Mouse (Mus musculus) forebrain, embryonic 16.5 days (tissue): ENCODE results near the gene Pwp2. TPM values are rescaled to one million over a fixed set of nuclear protein-coding genes. Genes with fewer than 3 reads are reported as not detected.
"Not testable (repeated sequence)": the region's sequence is repeated elsewhere in the genome, so short reads cannot be mapped to it uniquely, and the experiment has no call there.

Experiments
- ATAC-seq: fragments of 200-750 bp; cut with Nextera tagmentation; 2 replicates; pipeline ENCODE4 v1.8.0; 2017; ENCODE audit warnings: mild to moderate bottlenecking, moderate library complexity
- H3K27ac ChIP-seq: fragments of 300-500 bp; sonication (generic); 2 replicates; pipeline ENCODE4 v1.5.1; 2014; ENCODE audit warnings: low read length, control low read depth
- H3K27me3 ChIP-seq: fragments of 300-500 bp; sonication (generic); replicated peaks from 2 replicates; pipeline ENCODE4 v1.6.1; 2014; ENCODE audit warnings: low read length; ENCODE audit not compliant: control insufficient read depth, insufficient read depth
- H3K36me3 ChIP-seq: fragments of 300-500 bp; sonication (generic); 2 replicates; pipeline ENCODE4 v1.6.1; 2014; ENCODE audit not compliant: control insufficient read depth, insufficient read depth
- H3K4me1 ChIP-seq: fragments of 300-500 bp; sonication (generic); replicated peaks from 2 replicates; pipeline ENCODE4 v1.6.1; 2014; ENCODE audit warnings: low read length; ENCODE audit not compliant: control insufficient read depth, insufficient read depth
- H3K4me2 ChIP-seq: fragments of 300-500 bp; sonication (generic); 2 replicates; pipeline ENCODE4 v1.6.1; 2014; ENCODE audit warnings: mild to moderate bottlenecking, low read length, control low read depth
- H3K4me3 ChIP-seq: fragments of 300-500 bp; sonication (generic); replicated peaks from 2 replicates; pipeline ENCODE4 v1.5.1; 2014; ENCODE audit warnings: mild to moderate bottlenecking, low read length, control low read depth
- H3K9ac ChIP-seq: fragments of 300-500 bp; sonication (generic); replicated peaks from 2 replicates; pipeline ENCODE4 v1.6.1; 2014; ENCODE audit warnings: low read depth, low read length, control low read depth
- H3K9me3 ChIP-seq: fragments of 300-500 bp; sonication (generic); 2 replicates; pipeline ENCODE4 v1.6.1; 2016; ENCODE audit warnings: low read length; ENCODE audit not compliant: control insufficient read depth
- WGBS: fragments of 180-500 bp; shearing (Covaris S2); extraction: QIAGEN DNeasy Blood & Tissue Kit; methylation state at CpG from one replicate; pipeline ENCODE4 v1.1.7; 2014; 5-methylcytosine and 5-hydroxymethylcytosine counted together
- polyA plus RNA-seq: library from polyadenylated mRNA; unstranded; fragments of >200 nt; fragmentation: Nextera tagmentation; extraction: Ambion mirVana; gene quantifications from 2 replicates; pipeline ENCODE4 v1.2.1, GENCODE M21; 2015

Gene Pwp2
- polyA plus RNA-seq, 1 experiment from 2014 or later, result 24.5 TPM

- Histone ChIP-seq H3K27ac (no peak overlapping the region), H3K36me3 (peaks cover 25% of the 10 kb centered on the region), H3K9ac (no peak overlapping the region), H3K4me3 (no peak overlapping the region), H3K4me2 (no peak overlapping the region), H3K27me3 (no peaks in the 10 kb centered on the region), H3K4me1 (no peaks in the 10 kb centered on the region), H3K9me3 (no peaks in the 10 kb centered on the region)
- WGBS, result 96% methylated on average over 1 of the region's 1 CpGs
- ATAC-seq, result no peak
Observed at GRCm38 (mm10) chr10:78219528-78219927, 34.6 kb upstream of the Pwp2 start.

DNA sequence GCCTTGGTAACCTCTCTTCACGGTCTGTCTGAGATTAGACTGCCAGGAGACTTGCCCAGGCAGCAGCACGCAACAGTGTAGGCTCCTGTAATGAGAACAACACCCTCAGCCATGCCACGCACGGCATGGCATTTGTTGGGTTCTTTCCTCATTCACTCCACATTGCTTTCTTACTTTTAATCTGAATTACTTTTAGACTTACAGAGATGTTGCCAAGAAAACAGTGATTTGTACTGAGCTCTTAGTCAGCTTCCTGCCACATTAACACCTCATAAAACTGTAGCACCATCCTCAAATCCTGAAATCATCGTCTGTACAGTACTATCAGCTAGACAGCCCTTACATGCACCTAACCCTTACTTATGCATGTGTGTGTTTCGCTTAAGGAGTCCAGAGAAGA, 33.6 kb upstream of the Pwp2 start:
- no peak overlapping the region for H3K9ac ChIP-seq
- peaks cover 33% of the 10 kb centered on the region for H3K36me3 ChIP-seq
- no peak for ATAC-seq
- H3K27ac ChIP-seq, result no peak overlapping the region
- H3K27me3 ChIP-seq, result no peaks in the 10 kb centered on the region
- no peak overlapping the region for H3K4me3 ChIP-seq
- no peak overlapping the region for H3K4me2 ChIP-seq
- H3K9me3 ChIP-seq, result no peaks in the 10 kb centered on the region
- H3K4me1 ChIP-seq, result no peaks in the 10 kb centered on the region
- 90% methylated on average over 6 of the region's 6 CpGs for WGBS

- H3K27ac ChIP-seq, result no peak overlapping the region
- 88% methylated on average over 6 of the region's 6 CpGs for WGBS
- H3K4me2 ChIP-seq, result no peak overlapping the region
- H3K9ac ChIP-seq, result no peak overlapping the region
- H3K36me3 ChIP-seq, result peaks cover 37% of the 10 kb centered on the region
- no peaks in the 10 kb centered on the region for H3K27me3 ChIP-seq
- H3K4me3 ChIP-seq, result no peak overlapping the region
- no peaks in the 10 kb centered on the region for H3K9me3 ChIP-seq
- no peak for ATAC-seq
- no peaks in the 10 kb centered on the region for H3K4me1 ChIP-seq
Observed at GRCm38 (mm10) chr10:78216376-78217083, 31.6 kb upstream of the Pwp2 start.

DNA sequence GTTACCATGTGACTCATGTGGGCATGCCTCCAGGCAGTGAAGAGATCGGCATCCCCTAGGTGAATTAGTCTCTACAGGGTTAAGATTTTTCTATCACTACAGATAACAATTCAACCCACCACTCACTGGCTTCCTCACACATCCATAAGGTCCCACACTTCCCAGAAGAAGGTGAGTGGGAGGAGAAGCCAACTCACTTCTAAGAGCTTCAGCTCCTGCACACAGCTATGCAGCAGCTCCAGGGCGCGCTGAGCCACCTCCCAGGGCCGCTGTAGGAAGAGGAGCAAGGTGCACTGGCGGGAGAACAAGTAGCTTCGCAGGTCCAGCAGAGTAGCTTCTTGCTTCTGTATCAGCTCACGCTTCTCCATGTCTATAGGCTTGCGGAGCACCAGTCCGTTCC, 29.4 kb upstream of the Pwp2 start:
- ATAC-seq, result no peak
- no peaks in the 10 kb centered on the region for H3K4me1 ChIP-seq
- H3K36me3 ChIP-seq, result peaks cover 36% of the 10 kb centered on the region
- no peak overlapping the region for H3K4me3 ChIP-seq
- H3K27me3 ChIP-seq, result no peaks in the 10 kb centered on the region
- H3K9me3 ChIP-seq, result no peaks in the 10 kb centered on the region
- H3K27ac ChIP-seq, result no peak overlapping the region
- no peak overlapping the region for H3K9ac ChIP-seq
- no peak overlapping the region for H3K4me2 ChIP-seq
- whole genome bisulfite sequencing, result 95% methylated on average over 9 of the region's 9 CpGs

GRCm38 (mm10) chr10:78211311-78211710, 26.4 kb upstream of the Pwp2 start:
- H3K4me3 ChIP-seq, result no peak overlapping the region
- no peaks in the 10 kb centered on the region for H3K4me1 ChIP-seq
- H3K9ac ChIP-seq, result no peak overlapping the region
- no peaks in the 10 kb centered on the region for H3K27me3 ChIP-seq
- peaks cover 31% of the 10 kb centered on the region for H3K36me3 ChIP-seq
- WGBS, result 62% methylated on average over 6 of the region's 6 CpGs
- no peak overlapping the region for H3K27ac ChIP-seq
- H3K4me2 ChIP-seq, result no peak overlapping the region
- ATAC-seq, result no peak
- H3K9me3 ChIP-seq, result no peaks in the 10 kb centered on the region

DNA sequence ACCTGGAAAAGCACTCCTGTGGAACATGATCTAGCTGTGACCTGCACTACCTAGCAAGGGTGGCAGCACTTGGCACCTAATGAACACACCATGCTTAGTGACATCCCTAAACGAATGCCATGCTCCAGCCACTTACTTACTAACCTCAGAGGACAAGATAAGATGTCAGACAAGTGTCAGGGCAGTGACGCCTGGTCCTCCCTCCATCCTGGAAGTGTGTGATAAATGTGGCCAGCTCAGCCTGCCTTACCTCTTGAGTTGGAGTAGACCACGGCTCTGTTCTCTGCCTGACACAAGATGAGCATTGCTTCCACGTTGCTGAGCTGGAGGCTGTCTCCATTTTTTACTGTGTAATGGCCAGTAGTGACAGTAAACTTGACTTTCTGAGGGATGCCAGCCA, 16.2 kb upstream of the Pwp2 start:
- H3K9ac ChIP-seq, result no peak overlapping the region
- H3K4me2 ChIP-seq, result no peak overlapping the region
- H3K36me3 ChIP-seq, result peaks cover 25% of the 10 kb centered on the region
- ATAC-seq, result no peak
- no peaks in the 10 kb centered on the region for H3K27me3 ChIP-seq
- WGBS, result 90% methylated on average over 4 of the region's 4 CpGs
- no peak overlapping the region for H3K4me3 ChIP-seq
- no peaks in the 10 kb centered on the region for H3K9me3 ChIP-seq
- H3K27ac ChIP-seq, result no peak overlapping the region
- no peaks in the 10 kb centered on the region for H3K4me1 ChIP-seq

DNA sequence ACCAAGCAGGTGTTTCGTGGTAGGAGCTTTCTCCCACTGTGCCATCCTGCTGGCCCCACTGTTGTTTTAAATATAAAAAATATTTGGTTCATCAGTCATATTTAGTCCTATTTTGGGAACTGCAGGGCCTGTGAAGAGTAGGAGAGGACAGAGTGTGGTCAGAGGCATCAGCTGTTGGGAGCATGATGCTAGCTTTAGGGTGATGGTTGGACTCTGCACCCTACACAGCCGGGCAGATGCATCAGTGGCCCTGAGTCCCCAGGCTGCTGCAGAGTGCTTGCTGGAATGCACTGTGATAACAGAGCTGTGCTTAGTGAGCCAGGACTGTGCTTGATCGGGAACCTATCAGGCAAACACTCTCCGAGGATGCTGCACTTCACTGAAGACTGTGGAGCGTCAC, 8.0 kb upstream of the Pwp2 start:
- WGBS, result 92% methylated on average over 5 of the region's 5 CpGs
- Histone ChIP-seq H3K9me3 (no peaks in the 10 kb centered on the region), H3K27ac (no peak overlapping the region), H3K4me2 (no peak overlapping the region), H3K36me3 (peaks cover 35% of the 10 kb centered on the region), H3K4me3 (no peak overlapping the region), H3K27me3 (no peaks in the 10 kb centered on the region), H3K9ac (no peak overlapping the region), H3K4me1 (no peaks in the 10 kb centered on the region)
- ATAC-seq, result no peak

DNA sequence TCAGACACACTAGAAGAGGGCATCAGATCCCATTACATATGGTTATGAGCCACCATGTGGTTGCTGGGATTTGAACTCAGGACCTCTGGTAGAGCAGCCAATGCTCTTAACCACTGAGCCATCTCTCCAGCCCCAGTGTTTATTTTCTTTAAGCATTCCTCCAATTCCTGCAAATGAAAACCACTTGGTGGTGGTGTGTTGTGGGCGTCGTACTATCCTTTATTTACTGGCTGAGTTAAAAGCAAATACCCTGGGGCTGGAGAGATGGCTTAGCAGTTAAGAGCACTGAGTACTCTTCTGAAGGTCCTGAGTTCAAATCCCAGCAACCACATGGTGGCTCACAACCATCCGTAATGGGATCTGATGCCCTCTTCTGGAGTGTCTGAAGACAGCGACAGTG, 1.1 kb upstream of the Pwp2 start:
- not testable (repeated sequence) for H3K27me3 ChIP-seq
- 94% methylated on average over 4 of the region's 4 CpGs for WGBS
- H3K36me3 ChIP-seq, result peaks cover 16% of the 10 kb centered on the region

GRCm38 (mm10) chr10:78185381-78185725, 404 bp upstream of the Pwp2 start:
- Histone ChIP-seq H3K4me2 (peak overlapping the region; percentile 97), H3K27ac (peak overlapping the region; percentile 67), H3K4me3 (peak overlapping the region; percentile 74), H3K27me3 (no peaks in the 10 kb centered on the region), H3K36me3 (peaks cover 16% of the 10 kb centered on the region), H3K9ac (peak overlapping the region; percentile 46), H3K4me1 (peaks cover 11% of the 10 kb centered on the region), H3K9me3 (no peaks in the 10 kb centered on the region)
- 18% methylated on average over 9 of the region's 9 CpGs for WGBS
- peak; percentile 26; the same call in 1 of the 2 replicates for ATAC-seq

More for the DNA sequence above, 1.1 kb upstream of the Pwp2 start:
- H3K27ac ChIP-seq, ATAC-seq, H3K4me3 ChIP-seq, H3K4me2 ChIP-seq, H3K9me3 ChIP-seq, H3K9ac ChIP-seq: not testable (repeated sequence)
- peaks cover 11% of the 10 kb centered on the region for H3K4me1 ChIP-seq

- no peak overlapping the region for H3K4me2 ChIP-seq
- WGBS, result 89% methylated on average over 3 of the region's 3 CpGs
Observed at GRCm38 (mm10) chr10:78183577-78183976, 1.4 kb downstream of the Pwp2 start.

More at GRCm38 (mm10) chr10:78183577-78183976, 1.4 kb downstream of the Pwp2 start:
- no peaks in the 10 kb centered on the region for H3K27me3 ChIP-seq
- no peak overlapping the region for H3K27ac ChIP-seq
- H3K36me3 ChIP-seq, result peaks cover 25% of the 10 kb centered on the region
- H3K9ac ChIP-seq, result no peak overlapping the region
- no peak for ATAC-seq
- no peaks in the 10 kb centered on the region for H3K9me3 ChIP-seq
- no peak overlapping the region for H3K4me3 ChIP-seq
- peaks cover 11% of the 10 kb centered on the region for H3K4me1 ChIP-seq
